Mouse (Mus musculus): ENCODE data around the gene Tmc8. TPM values are rescaled to one million over a fixed set of nuclear protein-coding genes. Genes with fewer than 3 reads are reported as not detected.
A peak's percentile ranks its signal among the peaks of the same experiment; 100 is the strongest.
"Not testable (repeated sequence)": the region's sequence is repeated elsewhere in the genome, so short reads cannot be mapped to it uniquely, and the experiment has no call there.

The Tmc8 gene
- polyA plus RNA-seq, 1 experiment = 3.1 TPM

- peaks cover 4% of the 10 kb centered on the region for H3K4me1 ChIP-seq (ENCODE audit: control insufficient read depth, insufficient read depth, low read length)
- H3K9me3 ChIP-seq (replicated peaks; ENCODE audit: control insufficient read depth, insufficient read depth, low read length, poor library complexity, severe bottlenecking) = no peaks in the 10 kb centered on the region
- TF ChIP-seq EP300 (IDR thresholded peaks at IDR 0.05; ENCODE audit: insufficient read depth, low read depth, low read length) (peak; percentile 50; the same call in 1 of the 2 replicates), POLR2A (IDR thresholded peaks at IDR 0.05; ENCODE audit: insufficient read depth, low read length) (no peak), CTCF (IDR thresholded peaks at IDR 0.05; ENCODE audit: low read depth, low read length) (no peak)
- no peaks in the 10 kb centered on the region for H3K27me3 ChIP-seq (ENCODE audit: control insufficient read depth, insufficient read depth, low read length, poor library complexity, severe bottlenecking)
- peak overlapping the region; percentile 80 for H3K4me3 ChIP-seq (ENCODE audit: low read depth, low read length)
- peak overlapping the region; percentile 57 for H3K9ac ChIP-seq (ENCODE audit: low read depth, poor library complexity, severe bottlenecking)
- peak overlapping the region; percentile 24; the same call in 1 of the 2 replicates for H3K27ac ChIP-seq (ENCODE audit: insufficient read depth, low read length)
- no peaks in the 10 kb centered on the region for H3K36me3 ChIP-seq (ENCODE audit: control insufficient read depth, insufficient read depth, low read length, poor library complexity, severe bottlenecking)
Observed at GRCm38 (mm10) chr11:117780582-117781111, 1.2 kb upstream of the Tmc8 start.

- Histone ChIP-seq H3K9ac (ENCODE audit: low read depth, poor library complexity, severe bottlenecking) (peak overlapping the region; percentile 11; the same call in 1 of the 2 replicates), H3K27me3 (ENCODE audit: control insufficient read depth, insufficient read depth, low read length, poor library complexity, severe bottlenecking) (no peaks in the 10 kb centered on the region), H3K27ac (ENCODE audit: insufficient read depth, low read length) (peak overlapping the region; percentile 24), H3K4me3 (ENCODE audit: low read depth, low read length) (peak overlapping the region; percentile 80), H3K9me3 (replicated peaks; ENCODE audit: control insufficient read depth, insufficient read depth, low read length, poor library complexity, severe bottlenecking) (no peaks in the 10 kb centered on the region), H3K36me3 (ENCODE audit: control insufficient read depth, insufficient read depth, low read length, poor library complexity, severe bottlenecking) (no peaks in the 10 kb centered on the region), H3K4me1 (ENCODE audit: control insufficient read depth, insufficient read depth, low read length) (peaks cover 4% of the 10 kb centered on the region)
- TF ChIP-seq EP300 (IDR thresholded peaks at IDR 0.05; ENCODE audit: insufficient read depth, low read depth, low read length) = 0 out of 2 replicates have a peak, but pooled peaks have one; percentile 28
- no peak for TF ChIP-seq CTCF (IDR thresholded peaks at IDR 0.05; ENCODE audit: low read depth, low read length)
- TF ChIP-seq POLR2A (IDR thresholded peaks at IDR 0.05; ENCODE audit: insufficient read depth, low read length) = no peak
Observed at GRCm38 (mm10) chr11:117781199-117781821, 566 bp upstream of the Tmc8 start.

- Histone ChIP-seq H3K27ac (ENCODE audit: insufficient read depth, low read length) (no peak overlapping the region), H3K9ac (ENCODE audit: low read depth, poor library complexity, severe bottlenecking) (peak overlapping the region; percentile 51), H3K4me3 (ENCODE audit: low read depth, low read length) (peak overlapping the region; percentile 66), H3K9me3 (replicated peaks; ENCODE audit: control insufficient read depth, insufficient read depth, low read length, poor library complexity, severe bottlenecking) (no peaks in the 10 kb centered on the region), H3K4me1 (ENCODE audit: control insufficient read depth, insufficient read depth, low read length) (peaks cover 4% of the 10 kb centered on the region), H3K36me3 (ENCODE audit: control insufficient read depth, insufficient read depth, low read length, poor library complexity, severe bottlenecking) (no peaks in the 10 kb centered on the region), H3K27me3 (ENCODE audit: control insufficient read depth, insufficient read depth, low read length, poor library complexity, severe bottlenecking) (no peaks in the 10 kb centered on the region)
- TF ChIP-seq POLR2A (IDR thresholded peaks at IDR 0.05; ENCODE audit: insufficient read depth, low read length) = no peak
- TF ChIP-seq EP300 (IDR thresholded peaks at IDR 0.05; ENCODE audit: insufficient read depth, low read depth, low read length) = no peak
- TF ChIP-seq CTCF (IDR thresholded peaks at IDR 0.05; ENCODE audit: low read depth, low read length) = no peak
Observed at GRCm38 (mm10) chr11:117782705-117783034, 794 bp downstream of the Tmc8 start.

- H3K4me1 ChIP-seq (ENCODE audit: control insufficient read depth, insufficient read depth, low read length) = peaks cover 4% of the 10 kb centered on the region
- peak overlapping the region; percentile 66 for H3K4me3 ChIP-seq (ENCODE audit: low read depth, low read length)
- TF ChIP-seq POLR2A (IDR thresholded peaks at IDR 0.05; ENCODE audit: insufficient read depth, low read length) = no peak
- peak; percentile 43 for TF ChIP-seq CTCF (IDR thresholded peaks at IDR 0.05; ENCODE audit: low read depth, low read length)
- TF ChIP-seq EP300 (IDR thresholded peaks at IDR 0.05; ENCODE audit: insufficient read depth, low read depth, low read length) = no peak
- no peaks in the 10 kb centered on the region for H3K36me3 ChIP-seq (ENCODE audit: control insufficient read depth, insufficient read depth, low read length, poor library complexity, severe bottlenecking)
- H3K9me3 ChIP-seq (replicated peaks; ENCODE audit: control insufficient read depth, insufficient read depth, low read length, poor library complexity, severe bottlenecking) = no peaks in the 10 kb centered on the region
- no peaks in the 10 kb centered on the region for H3K27me3 ChIP-seq (ENCODE audit: control insufficient read depth, insufficient read depth, low read length, poor library complexity, severe bottlenecking)
- peak overlapping the region; percentile 51 for H3K9ac ChIP-seq (ENCODE audit: low read depth, poor library complexity, severe bottlenecking)
- H3K27ac ChIP-seq (ENCODE audit: insufficient read depth, low read length) = no peak overlapping the region
Observed at GRCm38 (mm10) chr11:117783089-117783488, 1.2 kb downstream of the Tmc8 start.

GRCm38 (mm10) chr11:117783683-117784309 is 1.9 kb downstream of the Tmc8 start:
- H3K36me3 ChIP-seq (ENCODE audit: control insufficient read depth, insufficient read depth, low read length, poor library complexity, severe bottlenecking) = no peaks in the 10 kb centered on the region
- peak overlapping the region; percentile 40 for H3K4me3 ChIP-seq (ENCODE audit: low read depth, low read length)
- no peak for TF ChIP-seq CTCF (IDR thresholded peaks at IDR 0.05; ENCODE audit: low read depth, low read length)
- peak; percentile 50 for TF ChIP-seq POLR2A (IDR thresholded peaks at IDR 0.05; ENCODE audit: insufficient read depth, low read length)
- peak; percentile 17; the same call in 1 of the 2 replicates for TF ChIP-seq EP300 (IDR thresholded peaks at IDR 0.05; ENCODE audit: insufficient read depth, low read depth, low read length)
- H3K4me1 ChIP-seq (ENCODE audit: control insufficient read depth, insufficient read depth, low read length) = peaks cover under 1% of the 10 kb centered on the region
- H3K9ac ChIP-seq (ENCODE audit: low read depth, poor library complexity, severe bottlenecking) = peak overlapping the region; percentile 51
- no peaks in the 10 kb centered on the region for H3K9me3 ChIP-seq (replicated peaks; ENCODE audit: control insufficient read depth, insufficient read depth, low read length, poor library complexity, severe bottlenecking)
- no peaks in the 10 kb centered on the region for H3K27me3 ChIP-seq (ENCODE audit: control insufficient read depth, insufficient read depth, low read length, poor library complexity, severe bottlenecking)
- peak overlapping the region; percentile 19; the same call in 1 of the 2 replicates for H3K27ac ChIP-seq (ENCODE audit: insufficient read depth, low read length)

GRCm38 (mm10) chr11:117786294-117786693 is 4.4 kb downstream of the Tmc8 start:
- TF ChIP-seq POLR2A (IDR thresholded peaks at IDR 0.05; ENCODE audit: insufficient read depth, low read length) (no peak), CTCF (IDR thresholded peaks at IDR 0.05; ENCODE audit: low read depth, low read length) (peak; percentile 80)
- no peak overlapping the region for H3K27ac ChIP-seq (ENCODE audit: insufficient read depth, low read length)
- H3K27me3 ChIP-seq (ENCODE audit: control insufficient read depth, insufficient read depth, low read length, poor library complexity, severe bottlenecking) = no peaks in the 10 kb centered on the region
- H3K9me3 ChIP-seq (replicated peaks; ENCODE audit: control insufficient read depth, insufficient read depth, low read length, poor library complexity, severe bottlenecking) = no peaks in the 10 kb centered on the region
- no peaks in the 10 kb centered on the region for H3K4me1 ChIP-seq (ENCODE audit: control insufficient read depth, insufficient read depth, low read length)
- H3K9ac ChIP-seq (ENCODE audit: low read depth, poor library complexity, severe bottlenecking) = no peak overlapping the region
- H3K4me3 ChIP-seq (ENCODE audit: low read depth, low read length) = no peak overlapping the region
- no peaks in the 10 kb centered on the region for H3K36me3 ChIP-seq (ENCODE audit: control insufficient read depth, insufficient read depth, low read length, poor library complexity, severe bottlenecking)

GRCm38 (mm10) chr11:117788481-117788880 is 6.6 kb downstream of the Tmc8 start:
- not testable (repeated sequence) for H3K9me3 ChIP-seq (replicated peaks; ENCODE audit: control insufficient read depth, insufficient read depth, low read length, poor library complexity, severe bottlenecking); H3K9ac ChIP-seq (ENCODE audit: low read depth, poor library complexity, severe bottlenecking); H3K27ac ChIP-seq (ENCODE audit: insufficient read depth, low read length); H3K27me3 ChIP-seq (ENCODE audit: control insufficient read depth, insufficient read depth, low read length, poor library complexity, severe bottlenecking); H3K36me3 ChIP-seq (ENCODE audit: control insufficient read depth, insufficient read depth, low read length, poor library complexity, severe bottlenecking); H3K4me3 ChIP-seq (ENCODE audit: low read depth, low read length); H3K4me1 ChIP-seq (ENCODE audit: control insufficient read depth, insufficient read depth, low read length)

Data from ES-Bruce4 (cell line).